Mouse (Mus musculus): ENCODE measurements around the gene Slc24a5.

- TF ChIP-seq CTCF (IDR thresholded peaks at IDR 0.05; ENCODE audit: low read depth) (no peak), EP300 (IDR thresholded peaks at IDR 0.05; ENCODE audit: low read depth) (peak; percentile 67)
Observed at GRCm38 (mm10) chr2:125123477-125123852, 55.5 kb downstream of the Slc24a5 start, which contains the start of gene Myef2.
